Mouse (Mus musculus): ENCODE measurements around the gene Dab2ip. TPM values are rescaled to one million over a fixed set of nuclear protein-coding genes. Genes with fewer than 3 reads are reported as not detected.

The Dab2ip gene
- total RNA-seq, 2 experiments from 2014 or later = 42.8 to 46.3 TPM

- intact Hi-C loops (cut with DNase I; ENCODE audit: low total_unique reads) = no loop called here
- DNase-seq = no peak
These were observed 111.7 kb downstream of the Dab2ip start for GRCm38 (mm10) chr2:35669748-35670147.

DNA sequence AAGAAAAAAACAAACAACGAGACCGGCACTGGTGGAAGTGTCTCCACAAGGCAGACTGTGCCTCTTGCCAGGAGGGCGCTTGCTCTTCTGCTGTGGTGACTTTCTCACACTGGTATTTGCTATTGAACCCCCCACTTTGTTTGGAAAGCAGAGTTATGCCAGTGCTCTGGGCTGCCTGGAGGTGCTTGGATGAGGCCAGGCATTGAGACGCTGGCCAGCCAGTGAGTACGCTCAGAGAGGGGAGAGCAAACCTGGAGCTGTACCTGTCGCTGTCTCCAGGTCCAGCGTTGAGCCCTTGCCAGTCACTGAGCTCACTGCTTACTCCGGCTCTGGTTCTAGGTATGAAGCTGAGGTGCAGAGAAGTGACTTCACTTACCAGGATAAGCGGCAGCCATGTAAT lies 112.2 kb downstream of the Dab2ip start:
- intact Hi-C loops (cut with DNase I; ENCODE audit: low total_unique reads) = no loop called here
- DNase-seq = no peak

DNA sequence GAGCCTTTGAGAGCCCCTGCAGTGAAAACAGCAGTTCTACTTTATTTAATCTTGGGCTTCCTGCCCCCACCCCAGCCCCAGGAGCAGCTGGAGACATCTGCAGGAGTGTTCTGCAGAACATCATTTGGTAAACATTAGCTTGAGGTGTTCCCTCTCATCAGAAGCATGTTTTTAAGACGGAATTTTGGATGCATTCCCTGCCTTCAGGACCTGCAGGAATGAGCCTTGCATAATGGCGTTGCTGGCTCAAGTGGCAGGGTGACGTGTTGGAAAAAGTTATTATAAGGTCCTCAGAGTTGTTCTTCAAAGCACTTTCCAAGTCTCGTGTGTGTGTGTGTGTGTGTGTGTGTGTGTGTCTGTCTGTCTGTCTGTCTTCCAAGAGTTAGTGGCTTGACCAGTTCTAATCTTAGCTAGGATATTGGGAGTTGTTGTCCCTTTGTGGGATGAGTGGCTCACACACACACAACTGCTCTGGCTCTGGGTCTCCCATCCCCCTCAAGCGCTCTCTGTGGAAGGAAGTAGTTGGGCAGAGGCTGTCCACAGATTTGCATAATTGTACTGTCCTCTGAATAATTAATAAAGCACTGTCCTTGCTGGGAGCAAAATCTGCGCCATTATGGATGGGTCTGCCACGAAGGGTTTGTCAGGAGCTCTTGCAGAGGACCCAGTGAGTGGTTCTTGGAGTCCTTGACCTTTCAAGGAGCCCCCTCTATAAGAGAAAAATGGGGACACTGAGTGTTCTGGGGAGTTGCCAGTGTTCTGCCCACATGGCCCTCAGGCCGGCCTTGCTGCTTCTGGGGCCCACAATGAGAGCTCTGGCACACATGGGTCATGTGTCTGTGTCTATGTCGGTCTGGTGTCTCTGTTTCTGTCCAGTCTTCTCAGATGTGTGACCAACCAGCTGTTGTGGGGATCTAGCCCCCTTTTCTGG lies 114.2 kb downstream of the Dab2ip start:
- DNase-seq = peak; percentile 51
- intact Hi-C loops (cut with DNase I; ENCODE audit: low total_unique reads) = no loop called here

DNA sequence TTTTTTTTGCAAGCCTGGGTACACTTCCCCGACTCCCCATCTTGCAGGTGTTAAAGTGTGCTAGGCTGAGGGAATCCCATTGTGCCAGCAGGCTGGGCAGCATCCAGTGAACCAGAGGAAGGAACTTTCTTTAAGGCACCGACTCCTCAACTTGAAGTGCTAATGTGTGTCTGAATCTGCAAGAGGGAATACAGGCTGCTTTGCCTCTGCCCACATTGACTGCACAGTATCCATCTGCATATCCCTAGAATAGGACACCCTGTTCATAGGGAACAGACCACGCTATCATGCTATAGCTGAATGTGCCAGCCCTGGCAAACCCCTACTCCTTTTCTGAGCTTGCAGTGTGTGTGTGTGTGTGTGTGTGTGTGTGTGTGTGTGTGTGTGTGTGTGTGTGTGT lies 115.1 kb downstream of the Dab2ip start:
- no peak for DNase-seq
- intact Hi-C loops (cut with DNase I; ENCODE audit: low total_unique reads) = no loop called here

DNA sequence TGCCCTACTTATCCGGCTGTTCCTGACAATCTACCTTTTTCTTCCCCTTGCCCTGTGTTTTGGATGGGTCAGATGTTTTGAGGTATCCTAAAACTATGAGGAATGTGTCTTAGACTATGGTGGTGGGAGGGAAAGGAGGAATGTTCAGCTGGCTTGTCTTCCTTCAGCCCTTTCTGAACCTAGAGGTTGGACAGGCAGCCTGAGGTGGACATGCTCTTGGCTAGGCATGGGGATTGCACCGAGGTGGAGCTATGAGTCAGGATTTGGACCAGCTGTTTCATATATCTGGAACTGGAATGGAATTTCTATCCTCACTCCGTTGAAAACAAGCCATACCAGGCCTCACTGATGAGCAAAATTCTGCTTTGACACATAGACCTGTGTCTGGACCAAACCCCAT lies 115.9 kb downstream of the Dab2ip start:
- no peak for DNase-seq
- intact Hi-C loops (cut with DNase I; ENCODE audit: low total_unique reads) = no loop called here

- intact Hi-C loops (cut with DNase I; ENCODE audit: low total_unique reads) = no loop called here
- no peak for DNase-seq
These were observed 116.4 kb downstream of the Dab2ip start for GRCm38 (mm10) chr2:35674431-35674830.

- DNase-seq = no peak
- intact Hi-C loops (cut with DNase I; ENCODE audit: low total_unique reads) = no loop called here
These were observed 118.1 kb downstream of the Dab2ip start for GRCm38 (mm10) chr2:35676075-35676665.

DNA sequence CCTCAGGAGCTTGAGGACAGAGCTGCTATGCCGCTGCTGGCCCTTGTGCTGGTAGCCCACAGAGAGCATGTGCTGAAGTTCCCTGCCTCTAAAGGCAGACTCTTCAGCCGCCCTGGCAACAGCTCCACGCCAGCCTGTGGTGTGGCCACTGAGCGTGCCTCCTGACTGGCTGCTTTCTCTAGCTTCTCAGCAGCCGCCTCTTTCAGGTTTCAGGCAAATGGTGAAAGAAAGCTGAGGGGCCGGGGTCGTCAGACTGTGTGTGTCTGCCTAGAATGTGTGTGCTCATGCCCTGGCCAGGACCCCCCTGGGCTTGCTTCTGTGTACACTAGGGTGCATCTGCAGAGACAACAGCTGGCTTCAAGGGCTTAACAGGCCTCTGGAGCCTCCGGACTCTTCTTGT lies 119.8 kb downstream of the Dab2ip start:
- intact Hi-C loops (cut with DNase I; ENCODE audit: low total_unique reads) = no loop called here
- peak; percentile 63 for DNase-seq

GRCm38 (mm10) chr2:35678440-35678839 lies 120.4 kb downstream of the Dab2ip start:
- intact Hi-C loops (cut with DNase I; ENCODE audit: low total_unique reads) = no loop called here
- DNase-seq = no peak

DNA sequence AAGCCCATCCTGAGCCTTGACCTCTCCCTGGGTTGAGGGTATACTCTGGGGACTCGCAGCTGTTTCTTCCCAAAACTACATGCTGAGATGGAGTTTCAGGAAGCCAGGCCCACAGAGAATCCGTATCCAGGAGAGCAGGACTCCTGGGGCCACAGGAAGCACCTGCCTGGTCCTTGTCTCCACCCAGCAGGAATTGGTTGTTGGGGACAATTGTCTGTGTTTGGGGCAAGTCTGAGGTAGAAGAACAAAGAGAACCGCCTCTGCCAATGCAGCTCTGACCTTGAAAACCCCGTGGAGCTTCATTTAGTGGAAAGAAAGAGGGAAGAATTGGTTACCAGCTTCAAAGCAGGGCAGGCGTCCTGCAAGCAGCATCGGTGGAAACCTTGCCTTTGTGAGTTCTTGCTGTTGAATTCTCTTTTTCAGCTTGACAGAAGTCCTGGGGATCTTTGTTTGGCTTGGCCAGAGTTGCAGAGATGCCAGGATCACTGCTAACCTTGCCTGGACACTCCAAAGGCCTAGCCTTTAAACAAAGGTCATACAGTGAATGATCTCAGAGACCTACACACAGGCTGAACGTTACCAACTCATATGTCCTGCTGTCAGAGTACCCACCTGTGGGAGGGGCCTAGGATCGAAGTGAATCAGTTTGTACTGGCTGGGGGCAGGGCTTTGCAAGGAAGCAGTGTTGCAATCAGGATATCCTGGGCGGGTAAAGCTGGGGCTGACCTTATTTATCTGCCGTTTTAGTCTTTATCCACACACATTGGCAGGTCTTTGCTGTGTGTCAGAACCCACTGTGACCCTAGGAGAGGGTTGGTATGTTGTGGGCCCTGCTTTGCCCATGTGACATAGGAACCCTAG lies 122.0 kb downstream of the Dab2ip start:
- intact Hi-C loops (cut with DNase I; ENCODE audit: low total_unique reads) = no loop called here
- no peak for DNase-seq

DNA sequence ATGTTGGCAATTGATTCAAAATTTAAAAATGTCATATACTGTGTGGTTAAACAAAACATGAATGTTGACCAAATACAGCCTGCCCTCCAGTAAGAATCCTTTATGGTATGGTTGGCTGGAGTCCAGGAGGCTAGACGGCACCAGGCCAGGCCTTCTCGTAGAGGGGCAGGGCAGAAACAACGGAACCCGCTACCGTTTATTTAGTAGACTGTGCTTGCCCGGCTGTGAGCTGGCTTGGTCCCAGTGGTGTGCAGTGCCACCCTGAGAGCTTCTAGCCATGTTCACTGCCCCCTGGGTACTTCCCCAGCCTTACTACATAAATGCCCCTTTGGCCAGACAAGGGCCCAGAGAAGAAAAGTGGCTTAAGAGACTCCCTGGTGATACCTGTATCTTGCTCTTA lies 122.8 kb downstream of the Dab2ip start:
- no peak for DNase-seq
- intact Hi-C loops (cut with DNase I; ENCODE audit: low total_unique reads) = no loop called here

GRCm38 (mm10) chr2:35684005-35684404 lies 125.9 kb downstream of the Dab2ip start:
- no peak for DNase-seq
- intact Hi-C loops (cut with DNase I; ENCODE audit: low total_unique reads) = no loop called here

DNA sequence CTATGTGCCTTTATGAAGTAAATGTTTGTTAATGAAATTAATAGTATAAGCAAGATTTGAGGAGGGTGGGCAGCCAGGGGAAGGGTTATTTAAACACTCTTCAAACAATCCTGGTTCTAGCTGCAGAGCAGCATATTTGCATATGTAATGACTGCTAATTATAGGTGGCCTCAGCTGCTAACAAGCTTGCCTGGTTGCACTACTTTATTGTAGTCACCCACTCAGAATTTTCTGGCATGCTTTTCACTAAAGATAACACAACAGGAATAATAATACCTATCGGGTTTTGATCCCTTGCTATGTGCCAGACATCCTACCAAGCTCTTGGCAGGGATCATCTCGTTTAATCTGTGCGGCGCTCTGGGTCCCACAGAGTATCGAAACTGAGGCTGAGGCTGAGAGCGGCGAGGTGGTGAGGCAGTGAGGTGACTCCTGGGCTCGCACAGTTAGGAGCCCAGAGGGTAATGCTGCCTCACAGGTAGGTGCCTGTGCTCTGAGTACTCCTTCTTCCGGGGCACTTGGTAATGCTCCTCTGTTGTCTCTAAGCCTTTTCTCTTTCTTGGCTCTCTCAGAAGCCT lies 126.8 kb downstream of the Dab2ip start:
- no peak for DNase-seq
- intact Hi-C loops (cut with DNase I; ENCODE audit: low total_unique reads) = no loop called here

DNA sequence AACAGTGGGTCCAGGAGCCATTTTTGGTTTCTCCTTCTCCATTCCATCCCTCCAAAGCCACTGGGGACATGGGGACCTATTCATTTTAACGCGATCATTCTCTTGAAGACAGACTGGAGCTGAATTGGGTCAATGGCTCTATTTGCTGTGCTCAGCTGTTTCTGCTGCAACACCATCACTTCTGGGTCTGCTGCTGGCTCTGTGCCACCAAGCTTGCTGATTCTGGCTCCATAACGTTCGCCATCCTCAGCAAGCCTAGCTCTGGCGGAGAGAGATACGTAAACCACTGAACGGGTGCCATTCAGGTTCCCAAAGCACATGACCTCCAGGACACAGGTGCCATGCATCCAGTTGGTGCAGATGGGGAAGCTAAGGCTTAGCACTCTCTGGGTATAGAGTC lies 128.0 kb downstream of the Dab2ip start:
- intact Hi-C loops (cut with DNase I; ENCODE audit: low total_unique reads) = no loop called here
- DNase-seq = no peak

DNA sequence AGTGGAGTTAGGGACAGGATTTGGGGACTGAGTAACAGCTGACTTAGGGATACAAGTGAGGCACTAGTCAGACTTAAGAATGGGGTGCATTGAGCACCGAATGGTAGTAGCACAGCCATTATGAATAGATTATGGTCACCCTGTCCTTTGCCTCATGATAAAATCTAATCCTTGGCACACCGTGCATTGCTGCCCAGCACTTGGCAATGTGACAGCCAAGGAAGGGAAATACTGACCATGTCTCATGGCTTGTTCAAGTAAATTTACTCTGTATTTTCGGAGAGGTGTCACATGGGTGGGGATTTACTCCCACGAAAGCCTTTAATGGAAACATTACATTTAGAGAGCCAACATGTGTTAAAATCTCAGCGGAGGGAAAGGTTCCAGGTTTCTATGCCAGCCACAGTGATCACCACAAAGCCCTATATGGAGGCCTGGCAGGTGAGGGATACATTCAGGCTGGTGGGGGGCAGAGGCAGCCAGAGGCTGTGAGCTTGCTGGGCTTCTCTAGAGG lies 129.5 kb downstream of the Dab2ip start:
- intact Hi-C loops (cut with DNase I; ENCODE audit: low total_unique reads) = no loop called here
- no peak for DNase-seq

- DNase-seq = no peak
- intact Hi-C loops (cut with DNase I; ENCODE audit: low total_unique reads) = no loop called here
These were observed 130.1 kb downstream of the Dab2ip start for GRCm38 (mm10) chr2:35688121-35688520.

GRCm38 (mm10) chr2:35688581-35688980 lies 130.5 kb downstream of the Dab2ip start:
- no peak for DNase-seq
- intact Hi-C loops (cut with DNase I; ENCODE audit: low total_unique reads) = no loop called here

DNA sequence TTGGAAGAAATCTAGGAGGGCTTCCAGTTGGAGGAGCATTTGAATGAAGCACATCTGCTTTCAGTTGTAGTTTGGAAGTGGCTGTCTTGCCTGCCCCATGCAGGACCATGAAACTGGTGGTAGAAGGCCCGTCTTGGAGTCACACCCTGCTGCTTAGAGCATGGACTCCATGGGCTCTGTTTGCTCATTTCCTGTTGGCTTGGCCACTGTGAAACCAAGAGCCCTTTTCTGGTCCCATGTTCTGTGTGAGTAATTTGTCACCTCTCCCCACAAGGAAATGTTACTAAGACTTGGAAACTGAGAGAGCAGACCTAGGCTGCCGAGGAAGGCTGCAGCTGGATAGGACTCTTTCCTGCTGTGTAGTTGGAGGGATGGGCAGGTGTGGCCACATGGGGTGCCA lies 131.8 kb downstream of the Dab2ip start:
- intact Hi-C loops (cut with DNase I; ENCODE audit: low total_unique reads) = no loop called here
- no peak for DNase-seq

DNA sequence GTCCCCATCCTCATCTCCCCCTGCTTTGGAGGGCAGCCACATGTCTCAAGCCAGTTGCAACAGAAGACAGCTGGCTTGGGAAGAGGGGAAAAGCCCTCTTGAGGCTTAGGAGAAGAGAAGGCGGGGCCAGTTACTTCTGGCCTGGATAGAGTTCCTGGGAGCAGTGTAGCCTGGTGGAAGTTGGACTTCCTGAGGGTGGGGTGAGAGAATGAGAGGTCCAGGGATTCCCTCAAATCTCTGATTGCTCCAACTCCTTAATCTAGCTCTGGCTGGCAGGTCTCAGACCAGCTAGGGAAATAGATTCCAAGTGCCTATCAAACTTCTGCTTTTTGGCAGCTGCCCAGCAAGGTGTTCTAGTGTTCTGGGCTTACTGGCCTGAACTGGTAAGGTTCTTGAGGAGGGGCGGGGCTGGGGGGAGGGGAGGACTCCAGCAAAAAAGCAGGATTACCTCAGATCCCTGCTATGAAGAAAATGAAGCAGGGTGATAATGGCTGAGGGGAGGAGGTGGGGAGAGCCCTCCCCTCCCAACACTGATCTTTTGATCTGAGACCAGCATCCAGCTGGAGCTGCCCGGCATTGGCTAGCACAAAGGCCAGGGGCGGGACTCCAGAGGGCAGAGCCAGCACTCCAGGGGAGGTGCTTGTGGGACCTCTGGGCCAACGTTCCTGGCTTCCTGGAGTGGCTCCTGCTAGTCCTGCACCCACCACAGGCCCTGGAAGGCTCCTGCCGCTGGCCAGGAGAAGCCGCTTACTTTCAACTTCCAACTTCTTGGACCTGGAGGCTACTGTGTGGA lies 133.4 kb downstream of the Dab2ip start:
- peak; percentile 76 for DNase-seq
- intact Hi-C loops (cut with DNase I; ENCODE audit: low total_unique reads) = no loop called here

Measured in gastrocnemius, postnatal 14 days (tissue).